Mouse (Mus musculus) embryonic fibroblast, embryonic 13.5 days (primary cell): ENCODE data around the gene Pde10a. TPM values are rescaled to one million over a fixed set of nuclear protein-coding genes. Genes with fewer than 3 reads are reported as not detected.

ENCODE experiments used
- H3K27ac ChIP-seq: 2 replicates; pipeline ENCODE4 v1.5.1; 2012; ENCODE audit warnings: low read length, control low read depth, inconsistent platforms; ENCODE audit not compliant: insufficient read depth
- H3K4me1 ChIP-seq: 2 replicates; pipeline ENCODE4 v1.6.1; 2011; ENCODE audit warnings: low read length; ENCODE audit not compliant: control insufficient read depth, insufficient read depth
- H3K4me3 ChIP-seq: 2 replicates; pipeline ENCODE4 v1.5.1; 2011; ENCODE audit warnings: mild to moderate bottlenecking, control low read depth, low read length; ENCODE audit not compliant: insufficient read depth
- CTCF ChIP-seq: IDR thresholded peaks from 2 replicates; pipeline ENCODE4 v1.5.1; 2011; ENCODE audit warnings: mild to moderate bottlenecking, control low read depth, low read length, moderate library complexity, borderline replicate concordance; ENCODE audit not compliant: insufficient read depth
- POLR2A ChIP-seq: IDR thresholded peaks from 2 replicates; pipeline ENCODE4 v1.6.1; 2011; ENCODE audit warnings: low read depth, mild to moderate bottlenecking, control low read depth, low read length, moderate library complexity
- polyA plus RNA-seq: library from polyadenylated mRNA; stranded (reverse); fragments of >200 nt; gene quantifications from 2 replicates; pipeline ENCODE4 v1.2.4, GENCODE M21; 2011; ENCODE audit warnings: low read depth; ENCODE audit not compliant: missing spikeins, insufficient read length

The Pde10a gene
- polyA plus RNA-seq, 1 experiment: 7.9 TPM

DNA sequence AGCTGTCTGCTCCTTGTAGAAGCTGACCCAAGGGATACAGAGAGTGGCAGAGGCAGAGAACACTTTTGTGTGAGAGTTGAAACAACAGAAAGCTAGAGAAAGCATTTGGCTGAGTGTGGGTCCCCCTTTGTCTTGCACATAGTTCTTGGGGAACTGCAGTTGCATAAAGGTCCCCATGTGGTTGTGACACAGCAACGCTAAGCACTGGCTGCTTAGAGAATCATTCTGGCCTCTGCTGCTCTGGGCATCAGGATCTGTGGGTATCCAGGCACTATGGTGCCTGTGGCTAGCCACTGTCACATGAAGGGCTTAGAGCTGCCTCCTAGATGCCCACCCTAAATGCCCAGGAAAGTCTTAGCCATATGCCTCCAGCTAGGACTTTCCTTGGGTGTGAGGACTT, 27.0 kb upstream of the Pde10a start:
- H3K4me1 ChIP-seq: no peaks in the 10 kb centered on the region
- TF ChIP-seq CTCF: no peak
- H3K4me3 ChIP-seq: no peak overlapping the region
- H3K27ac ChIP-seq: no peak overlapping the region

- Histone ChIP-seq H3K4me1 (no peaks in the 10 kb centered on the region), H3K4me3 (no peak overlapping the region), H3K27ac (no peak overlapping the region)
- TF ChIP-seq POLR2A: no peak
- no peak for TF ChIP-seq CTCF
Observed at GRCm38 (mm10) chr17:8498655-8499054, 26.5 kb upstream of the Pde10a start.

DNA sequence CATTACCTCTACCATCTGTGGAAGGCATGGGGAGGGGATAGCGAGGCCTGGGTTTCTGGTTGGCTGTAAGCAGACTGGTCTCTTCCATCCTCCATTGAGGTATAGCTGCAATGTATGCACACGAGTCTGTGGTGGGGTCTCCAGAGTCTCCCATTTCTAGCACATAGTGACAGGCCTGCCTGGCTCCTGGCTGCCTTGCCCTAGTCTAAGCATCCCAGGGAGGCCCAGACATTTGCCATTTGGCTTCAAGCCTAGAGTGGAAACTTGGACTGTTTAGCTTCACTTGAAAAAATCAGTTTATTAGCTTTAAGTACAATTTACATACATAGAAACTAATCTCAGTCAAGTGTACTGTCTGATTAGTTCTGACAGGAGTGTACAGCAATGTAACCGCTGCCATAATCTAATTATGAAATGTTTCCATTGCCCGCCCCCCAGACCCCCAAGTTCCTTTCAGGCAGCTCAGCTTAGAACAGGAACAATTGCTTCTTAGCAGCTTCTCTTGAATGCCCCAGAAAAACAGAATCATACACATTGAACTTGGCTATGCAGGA, 25.5 kb upstream of the Pde10a start:
- Histone ChIP-seq H3K4me1 (no peaks in the 10 kb centered on the region; the same call in 1 of the 2 replicates), H3K27ac (no peak overlapping the region), H3K4me3 (no peak overlapping the region)

GRCm38 (mm10) chr17:8504381-8504780, 20.8 kb upstream of the Pde10a start:
- H3K4me1 ChIP-seq: peaks cover 11% of the 10 kb centered on the region
- H3K27ac ChIP-seq: no peak overlapping the region
- no peak for TF ChIP-seq CTCF
- TF ChIP-seq POLR2A: no peak
- no peak overlapping the region for H3K4me3 ChIP-seq

More for the DNA sequence above, 25.5 kb upstream of the Pde10a start:
- no peak for TF ChIP-seq CTCF
- no peak for TF ChIP-seq POLR2A

DNA sequence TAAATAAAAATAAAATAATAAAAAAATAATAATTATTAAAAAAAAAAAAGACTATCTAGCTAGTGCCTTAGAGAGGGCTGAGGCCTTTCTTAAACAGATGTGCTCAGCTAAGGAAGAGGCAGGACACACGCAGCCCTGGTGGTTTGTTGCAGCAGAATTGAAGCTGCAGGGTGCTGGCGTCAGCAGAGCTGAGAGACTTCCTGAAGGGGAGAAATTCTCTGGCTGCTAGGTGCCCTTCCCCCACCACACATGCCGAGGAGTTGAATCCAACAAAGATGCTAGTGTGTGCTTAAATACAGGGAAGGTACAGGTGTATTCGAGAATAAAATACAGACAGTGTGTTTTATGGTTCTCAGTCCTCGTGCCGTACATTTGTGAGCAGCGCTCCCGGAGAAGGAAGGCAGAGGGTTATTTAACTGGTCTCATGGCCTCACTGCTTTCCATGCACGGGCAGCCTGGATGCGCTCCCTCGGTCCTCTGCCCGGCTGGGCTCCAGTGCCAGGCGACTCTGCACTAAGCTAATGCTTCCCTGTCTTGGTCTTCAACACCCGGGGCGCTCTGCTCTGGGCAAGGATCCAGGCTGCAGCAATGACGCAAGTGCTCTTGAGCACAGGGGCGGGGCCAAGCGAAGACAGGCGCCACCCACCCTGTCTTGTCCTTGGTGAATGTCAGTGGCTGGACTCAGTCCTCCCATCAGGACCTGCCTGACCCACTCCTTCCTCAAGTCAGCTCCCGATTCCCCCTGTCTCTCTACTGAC, 19.3 kb upstream of the Pde10a start:
- peak; percentile 43; the same call in 1 of the 2 replicates for TF ChIP-seq POLR2A
- TF ChIP-seq CTCF: no peak
- Histone ChIP-seq H3K4me3 (peak overlapping the region; percentile 2; the same call in 1 of the 2 replicates), H3K27ac (peak overlapping the region; percentile 28; the same call in 1 of the 2 replicates)

DNA sequence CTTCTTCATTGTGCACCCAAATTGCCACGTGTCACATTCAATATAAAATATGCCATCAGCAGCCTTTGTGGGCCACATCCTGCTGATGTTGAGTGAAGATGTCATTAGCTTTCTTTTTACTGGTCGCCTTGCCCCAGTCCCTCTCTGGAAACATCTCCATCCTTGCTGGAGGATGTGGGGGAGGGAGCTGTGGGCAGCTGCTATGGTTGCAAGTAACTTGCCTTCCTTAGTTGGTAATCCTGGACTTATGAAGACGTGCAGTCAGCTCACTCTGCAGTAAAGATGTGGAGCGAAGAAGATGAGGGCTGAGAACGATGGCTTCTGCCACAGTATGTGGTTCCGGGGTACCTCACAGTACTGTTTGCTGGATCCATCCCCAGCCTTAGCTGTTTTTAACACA, 18.4 kb upstream of the Pde10a start:
- TF ChIP-seq CTCF: no peak
- no peak for TF ChIP-seq POLR2A
- H3K4me3 ChIP-seq: no peak overlapping the region
- peaks cover 11% of the 10 kb centered on the region for H3K4me1 ChIP-seq
- no peak overlapping the region for H3K27ac ChIP-seq

More for the DNA sequence above, 19.3 kb upstream of the Pde10a start:
- H3K4me1 ChIP-seq: peaks cover 11% of the 10 kb centered on the region

DNA sequence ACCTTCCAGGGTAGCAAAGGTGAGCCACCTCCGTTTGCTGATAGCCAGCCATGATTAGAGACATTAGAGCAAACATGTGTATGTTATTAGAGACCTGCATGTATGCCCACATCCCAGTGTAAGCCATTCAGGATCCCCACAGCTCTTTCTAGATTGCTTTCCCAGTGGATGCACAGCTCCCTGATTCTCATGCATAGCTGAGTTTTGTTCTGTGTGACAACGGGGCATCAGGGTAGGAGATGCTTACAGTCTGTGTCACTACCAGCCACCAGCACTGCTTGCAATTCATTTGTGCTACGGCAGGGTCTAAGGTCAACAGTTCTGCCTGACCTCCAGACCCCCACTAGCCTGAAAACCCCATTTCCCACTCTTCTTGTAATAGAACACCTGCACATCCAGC, 17.5 kb upstream of the Pde10a start:
- Histone ChIP-seq H3K4me3 (no peak overlapping the region), H3K4me1 (peaks cover 11% of the 10 kb centered on the region), H3K27ac (no peak overlapping the region)
- TF ChIP-seq CTCF (no peak), POLR2A (no peak)

GRCm38 (mm10) chr17:8508305-8509141, 16.6 kb upstream of the Pde10a start:
- TF ChIP-seq POLR2A (no peak), CTCF (no peak)
- Histone ChIP-seq H3K27ac (peak overlapping the region; percentile 36), H3K4me3 (no peak overlapping the region), H3K4me1 (peaks cover 11% of the 10 kb centered on the region)

GRCm38 (mm10) chr17:8516006-8516405, 9.2 kb upstream of the Pde10a start:
- TF ChIP-seq POLR2A (no peak), CTCF (no peak)
- no peak overlapping the region for H3K27ac ChIP-seq
- no peaks in the 10 kb centered on the region for H3K4me1 ChIP-seq
- no peak overlapping the region for H3K4me3 ChIP-seq

- peak overlapping the region; percentile 23 for H3K4me3 ChIP-seq
- TF ChIP-seq POLR2A (no peak), CTCF (no peak)
- H3K27ac ChIP-seq: peak overlapping the region; percentile 0; the same call in 1 of the 2 replicates
- peaks cover 3% of the 10 kb centered on the region; the same call in 1 of the 2 replicates for H3K4me1 ChIP-seq
Observed at GRCm38 (mm10) chr17:8523986-8524385, 1.2 kb upstream of the Pde10a start.
